Mouse (Mus musculus) adrenal gland, adult 2 months (tissue): ENCODE measurements around the gene Proca1. TPM values are rescaled to one million over a fixed set of nuclear protein-coding genes. Genes with fewer than 3 reads are reported as not detected.

Experiments
- DNase-seq: peaks from one replicate; pipeline ENCODE4 v3.0.0; 2021
- polyA plus RNA-seq: library from polyadenylated mRNA; depleted of rRNA; stranded (reverse); fragments of >200 nt; gene quantifications from 2 replicates; pipeline ENCODE4 v1.2.3, GENCODE M21; 2012
- total RNA-seq, 2 experiments: library from RNA; stranded (reverse); gene quantifications; 2 replicates each; pipeline ENCODE4 v1.2.3; 2021

Proca1 gene
- total and polyA plus RNA-seq, 3 experiments = 1.2 to 24.4 (median 20.5) TPM

GRCm38 (mm10) chr11:78165761-78166109 lies 27.5 kb upstream of the Proca1 start:
- DNase-seq = no peak

GRCm38 (mm10) chr11:78166161-78166560 lies 27.0 kb upstream of the Proca1 start:
- no peak for DNase-seq

- no peak for DNase-seq
These were observed 26.6 kb upstream of the Proca1 start for GRCm38 (mm10) chr11:78166640-78167039.

- no peak for DNase-seq
These were observed 25.8 kb upstream of the Proca1 start for GRCm38 (mm10) chr11:78167257-78167959.

GRCm38 (mm10) chr11:78168541-78169468 lies 24.4 kb upstream of the Proca1 start:
- DNase-seq = no peak

GRCm38 (mm10) chr11:78170306-78170705 lies 22.9 kb upstream of the Proca1 start:
- DNase-seq = no peak

DNA sequence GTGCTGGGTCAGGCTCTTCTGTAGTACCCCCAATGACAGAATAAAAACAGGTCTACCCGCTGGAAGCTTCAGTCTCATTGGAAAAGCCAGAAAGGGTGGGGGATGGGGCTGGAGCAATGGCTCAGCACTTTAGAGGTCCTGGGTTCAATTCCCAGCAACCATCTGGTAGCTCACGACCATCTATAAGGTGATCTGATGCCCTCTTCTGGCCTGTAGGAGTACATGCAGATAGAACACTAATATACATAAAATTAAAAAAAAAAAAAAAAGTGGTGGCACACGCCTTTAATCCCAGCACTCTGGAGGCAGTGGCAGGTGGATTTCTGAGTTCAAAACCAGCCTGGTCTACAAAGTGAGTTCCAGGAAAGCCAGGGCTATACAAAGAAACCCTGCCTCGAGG lies 21.9 kb upstream of the Proca1 start:
- no peak for DNase-seq

DNA sequence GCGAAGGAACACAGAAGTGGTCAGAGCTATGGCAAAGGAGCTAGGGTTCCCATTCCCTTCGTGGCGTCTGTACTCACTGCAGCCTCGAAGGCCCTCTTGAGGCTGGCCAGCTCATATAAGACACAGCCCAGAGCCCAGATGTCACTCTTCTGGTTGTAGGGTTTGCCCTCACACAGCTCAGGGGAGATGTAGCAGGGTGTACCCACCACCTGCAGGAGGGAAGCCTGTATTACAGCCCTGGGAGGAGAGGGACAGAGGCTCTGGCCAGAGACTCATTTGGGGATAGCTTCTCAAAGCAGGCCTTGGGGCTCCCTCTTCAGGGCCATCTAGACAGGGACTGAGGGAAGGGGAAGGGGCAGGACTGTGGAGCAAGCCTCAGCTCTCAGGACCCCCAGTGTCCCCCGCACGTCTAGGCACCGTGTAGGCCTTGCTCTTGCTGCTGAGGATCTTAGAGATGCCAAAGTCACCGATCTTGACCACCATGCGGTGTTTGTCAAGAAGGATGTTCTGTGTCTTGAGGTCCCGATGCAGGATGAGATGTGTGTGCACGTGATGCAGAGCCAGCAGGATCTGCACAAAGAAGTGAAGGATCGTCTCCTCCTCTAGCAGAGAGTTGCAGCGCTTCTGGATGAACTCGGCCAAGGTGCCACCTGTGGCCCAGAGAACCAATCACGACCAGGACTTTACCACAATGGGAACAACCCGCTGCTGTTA lies 21.0 kb upstream of the Proca1 start:
- DNase-seq = no peak

GRCm38 (mm10) chr11:78172748-78173383 lies 20.3 kb upstream of the Proca1 start:
- DNase-seq = peak; percentile 52

DNA sequence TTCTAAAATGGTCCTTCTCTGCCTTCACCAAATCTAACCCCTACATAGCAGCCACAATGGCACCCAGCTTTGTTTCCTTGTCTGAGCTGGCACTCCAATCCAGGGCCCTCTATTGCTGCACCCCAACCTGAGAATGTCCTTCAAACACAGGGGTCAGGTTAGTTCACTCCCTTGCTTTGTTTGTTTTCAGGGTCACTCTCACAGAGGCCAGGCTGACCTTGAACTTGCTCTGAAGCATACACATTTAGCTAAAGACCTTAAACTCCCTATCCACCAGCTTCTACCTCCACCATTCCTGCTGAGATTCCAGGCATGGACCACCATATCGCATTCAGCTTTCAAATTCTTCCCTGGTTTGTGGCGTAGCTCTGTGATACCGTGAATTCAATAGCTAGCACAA lies 18.7 kb upstream of the Proca1 start:
- DNase-seq = no peak

DNA sequence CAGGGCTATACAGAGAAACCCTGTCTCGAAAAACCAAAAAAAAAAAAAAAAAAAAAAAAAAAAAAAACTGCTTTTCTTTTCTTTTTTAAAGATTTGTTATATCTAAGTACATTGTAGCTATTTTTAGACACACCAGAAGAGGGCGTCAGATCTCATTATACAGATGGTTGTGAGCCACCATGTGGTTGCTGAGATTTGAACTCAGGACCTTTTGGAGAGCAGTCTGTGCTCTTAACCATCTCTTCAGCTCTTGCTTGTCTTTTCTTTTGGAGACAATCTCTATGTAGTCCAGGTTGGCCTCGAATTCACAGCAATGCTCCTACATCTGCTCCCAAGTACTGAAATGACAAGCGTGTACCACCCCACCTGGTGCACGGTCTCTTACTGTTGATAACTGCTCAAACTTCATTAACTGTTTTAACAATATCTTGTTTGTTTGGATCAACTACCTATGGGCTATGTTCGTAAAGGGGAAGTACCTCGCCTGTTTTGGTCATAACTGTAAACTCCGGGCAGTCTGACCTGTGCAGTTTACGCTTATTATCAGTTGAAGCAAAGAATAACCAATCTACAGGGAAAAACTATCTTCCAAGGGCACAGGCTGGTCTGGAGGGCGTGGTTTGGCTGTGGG lies 17.3 kb upstream of the Proca1 start:
- no peak for DNase-seq

DNA sequence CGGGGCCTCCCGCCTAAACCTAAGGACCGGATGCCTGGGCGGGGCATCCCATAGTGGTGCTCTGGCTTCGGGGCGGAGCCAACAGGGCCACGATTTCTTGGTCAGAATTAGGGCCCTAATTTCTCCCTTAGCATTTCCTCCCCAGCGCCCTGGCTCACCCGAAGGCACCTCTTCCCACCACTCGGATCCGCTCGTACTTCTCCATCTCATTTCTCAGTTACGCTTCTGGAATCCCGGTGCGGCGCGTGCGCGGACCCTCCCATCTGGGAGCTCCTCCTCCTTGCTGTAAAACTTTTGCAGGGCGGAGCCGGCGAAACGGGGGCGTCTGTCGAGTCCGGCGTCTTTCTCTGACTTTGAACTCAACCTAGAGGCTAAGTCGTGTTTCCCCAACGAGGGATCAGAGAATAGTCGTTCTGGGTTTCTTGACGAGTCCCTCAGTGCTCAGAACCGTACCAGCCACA lies 16.8 kb upstream of the Proca1 start, which contains the start of the genes Nek8 and Tlcd1:
Gene Nek8, minus strand, starts transcription at position 274 of the 461 bp plus-strand sequence.
Gene Tlcd1, plus strand, starts transcription at position 310 of the 461 bp plus-strand sequence.
- DNase-seq = peak; percentile 97

GRCm38 (mm10) chr11:78176905-78177331 lies 16.3 kb upstream of the Proca1 start:
- DNase-seq = peak; percentile 56

GRCm38 (mm10) chr11:78177437-78177836 lies 15.8 kb upstream of the Proca1 start:
- peak; percentile 66 for DNase-seq

- DNase-seq = peak; percentile 97
These were observed 15.0 kb upstream of the Proca1 start for GRCm38 (mm10) chr11:78177903-78178858.

DNA sequence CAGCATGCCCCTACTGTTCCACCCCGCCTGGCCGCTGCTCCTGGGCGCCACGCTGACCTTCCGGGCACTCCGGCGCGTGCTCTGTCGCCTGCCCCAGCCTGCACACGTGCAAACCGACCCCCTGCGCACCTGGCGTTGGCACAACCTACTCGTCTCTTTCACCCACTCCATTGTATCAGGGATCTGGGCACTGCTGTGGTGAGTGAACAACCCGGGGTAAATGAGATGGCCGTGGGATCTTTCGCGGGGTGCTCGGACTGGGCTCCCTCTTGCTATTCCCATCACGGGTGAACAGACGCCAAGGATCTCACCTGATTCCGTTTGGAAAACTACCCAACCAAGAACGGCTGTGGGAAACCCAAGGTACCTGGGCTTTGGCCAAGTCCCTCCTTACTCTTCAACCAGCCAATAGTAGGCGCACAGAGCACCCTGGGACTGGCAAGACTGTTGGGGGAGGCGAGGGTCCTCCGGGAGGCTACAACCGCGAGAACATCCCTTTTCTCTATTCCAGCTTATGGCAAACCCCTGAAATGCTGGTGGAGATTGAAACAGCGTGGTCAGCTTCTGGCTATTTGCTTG lies 14.2 kb upstream of the Proca1 start:
- peak; percentile 83 for DNase-seq

GRCm38 (mm10) chr11:78179438-78179999 lies 13.7 kb upstream of the Proca1 start:
- DNase-seq = no peak

- DNase-seq = no peak
These were observed 13.0 kb upstream of the Proca1 start for GRCm38 (mm10) chr11:78180081-78180761.
